Mouse (Mus musculus) left cerebral cortex, adult 18-20 months (tissue): ENCODE results near the gene 1700013G24Rik. TPM values are rescaled to one million over a fixed set of nuclear protein-coding genes. Genes with fewer than 3 reads are reported as not detected.

Experiments
- DNase-seq, 2 experiments: peaks; one replicate each; pipeline ENCODE4 v3.0.0; 2021 to 2022; ENCODE audit warnings: low spot score in 2 of 2, mixed read lengths in 1 of 2
- total RNA-seq, 2 experiments: library from RNA; stranded (reverse); gene quantifications; 2 replicates each; pipeline ENCODE4 v1.2.3; 2021

Gene 1700013G24Rik
- total RNA-seq, 2 experiments from 2014 or later: not detected

- DNase-seq: no peak
These were observed 1.5 kb downstream of the 1700013G24Rik start for GRCm38 (mm10) chr4:137454582-137454981.

- no peak for DNase-seq
These were observed 3.5 kb downstream of the 1700013G24Rik start for GRCm38 (mm10) chr4:137456581-137456980.

GRCm38 (mm10) chr4:137457292-137457691 is 4.2 kb downstream of the 1700013G24Rik start:
- DNase-seq: no peak

- no peak for DNase-seq
These were observed 5.2 kb downstream of the 1700013G24Rik start for GRCm38 (mm10) chr4:137458310-137458709.

- no peak for DNase-seq
These were observed 5.8 kb downstream of the 1700013G24Rik start for GRCm38 (mm10) chr4:137458861-137459260.

- no peak for DNase-seq
These were observed 7.6 kb downstream of the 1700013G24Rik start for GRCm38 (mm10) chr4:137460676-137461075.

GRCm38 (mm10) chr4:137461217-137461616 is 8.1 kb downstream of the 1700013G24Rik start:
- DNase-seq: no peak

- no peak for DNase-seq
These were observed 9.1 kb downstream of the 1700013G24Rik start for GRCm38 (mm10) chr4:137461981-137462690.

- DNase-seq: no peak
These were observed 12.2 kb downstream of the 1700013G24Rik start for GRCm38 (mm10) chr4:137465125-137465787.

GRCm38 (mm10) chr4:137466991-137467390 is 13.9 kb downstream of the 1700013G24Rik start:
- no peak for DNase-seq

GRCm38 (mm10) chr4:137467525-137467924 is 14.4 kb downstream of the 1700013G24Rik start:
- no peak for DNase-seq

- DNase-seq: peak; percentile 71 to 75
These were observed 15.4 kb downstream of the 1700013G24Rik start, which contains the start of gene Hspg2 for GRCm38 (mm10) chr4:137468260-137469080. Hspg2 (plus strand) TSS chr4:137468769.

GRCm38 (mm10) chr4:137469081-137469844 is 16.2 kb downstream of the 1700013G24Rik start:
- DNase-seq: no peak

GRCm38 (mm10) chr4:137469845-137470692 is 17.0 kb downstream of the 1700013G24Rik start:
- DNase-seq: no peak

- DNase-seq: no peak
These were observed 17.7 kb downstream of the 1700013G24Rik start for GRCm38 (mm10) chr4:137470701-137471317.

- no peak for DNase-seq
These were observed 18.2 kb downstream of the 1700013G24Rik start for GRCm38 (mm10) chr4:137471326-137471725.

- no peak for DNase-seq
These were observed 20.2 kb downstream of the 1700013G24Rik start for GRCm38 (mm10) chr4:137473240-137473639.

- no peak for DNase-seq
These were observed 20.8 kb downstream of the 1700013G24Rik start for GRCm38 (mm10) chr4:137473701-137474388.

- DNase-seq: no peak
These were observed 21.6 kb downstream of the 1700013G24Rik start for GRCm38 (mm10) chr4:137474694-137475093.
